Mouse (Mus musculus) kidney, embryonic 16.5 days (tissue): ENCODE results near the gene 4930415O20Rik. TPM values are rescaled to one million over a fixed set of nuclear protein-coding genes. Genes with fewer than 3 reads are reported as not detected.

Experiments used
- ATAC-seq: fragments of 200-750 bp; cut with Nextera tagmentation; 2 replicates; pipeline ENCODE4 v1.8.0; 2017; ENCODE audit warnings: moderate TSS enrichment; ENCODE audit not compliant: low FRiP score, low TSS enrichment
- H3K27ac ChIP-seq: fragments of 300-500 bp; sonication (generic); 2 replicates; pipeline ENCODE4 v1.5.1; 2014; ENCODE audit warnings: low read length
- H3K27me3 ChIP-seq: fragments of 300-500 bp; sonication (generic); 2 replicates; pipeline ENCODE4 v1.6.1; 2014; ENCODE audit warnings: low read length, control low read depth, mixed read lengths; ENCODE audit not compliant: insufficient read depth
- H3K36me3 ChIP-seq: fragments of 300-500 bp; sonication (generic); 2 replicates; pipeline ENCODE4 v1.6.1; 2014; ENCODE audit warnings: low read length, control low read depth, mixed read lengths; ENCODE audit not compliant: insufficient read depth
- H3K4me1 ChIP-seq: fragments of 300-500 bp; sonication (generic); 2 replicates; pipeline ENCODE4 v1.6.1; 2014; ENCODE audit warnings: low read length, control low read depth, mixed read lengths; ENCODE audit not compliant: insufficient read depth
- H3K4me2 ChIP-seq: fragments of 300-500 bp; sonication (generic); replicated peaks from 2 replicates; pipeline ENCODE4 v1.6.1; 2014; ENCODE audit warnings: low read depth, low read length
- H3K4me3 ChIP-seq: fragments of 300-500 bp; sonication (generic); 2 replicates; pipeline ENCODE4 v1.5.1; 2014; ENCODE audit warnings: mild to moderate bottlenecking, low read length
- H3K9ac ChIP-seq: fragments of 300-500 bp; sonication (generic); replicated peaks from 2 replicates; pipeline ENCODE4 v1.6.1; 2014; ENCODE audit warnings: low read length
- H3K9me3 ChIP-seq: fragments of 300-500 bp; sonication (generic); 2 replicates; pipeline ENCODE4 v1.6.1; 2016; ENCODE audit warnings: low read length, control low read depth
- WGBS: fragments of 180-500 bp; shearing (Covaris S2); extraction: QIAGEN DNeasy Blood & Tissue Kit; methylation state at CpG from one replicate; pipeline ENCODE4 v1.1.7; 2014; 5-methylcytosine and 5-hydroxymethylcytosine counted together
- polyA plus RNA-seq: library from polyadenylated mRNA; unstranded; fragments of >200 nt; fragmentation: Nextera tagmentation; extraction: Ambion mirVana; gene quantifications from 2 replicates; pipeline ENCODE4 v1.2.1, GENCODE M21; 2015

4930415O20Rik gene
- polyA plus RNA-seq, 1 experiment from 2014 or later, result 0.41 TPM

- WGBS, result 77% methylated on average over 8 of the region's 8 CpGs
- peaks cover 6% of the 10 kb centered on the region; the same call in 1 of the 2 replicates for H3K36me3 ChIP-seq
- no peaks in the 10 kb centered on the region for H3K27me3 ChIP-seq
- no peak overlapping the region for H3K27ac ChIP-seq
- peaks cover 9% of the 10 kb centered on the region for H3K4me1 ChIP-seq
- no peaks in the 10 kb centered on the region for H3K9me3 ChIP-seq
- no peak overlapping the region for H3K9ac ChIP-seq
- no peak overlapping the region for H3K4me3 ChIP-seq
- no peak overlapping the region for H3K4me2 ChIP-seq
- no peak for ATAC-seq
Observed at GRCm38 (mm10) chr15:98536828-98537510, 33.8 kb upstream of the 4930415O20Rik start.

DNA sequence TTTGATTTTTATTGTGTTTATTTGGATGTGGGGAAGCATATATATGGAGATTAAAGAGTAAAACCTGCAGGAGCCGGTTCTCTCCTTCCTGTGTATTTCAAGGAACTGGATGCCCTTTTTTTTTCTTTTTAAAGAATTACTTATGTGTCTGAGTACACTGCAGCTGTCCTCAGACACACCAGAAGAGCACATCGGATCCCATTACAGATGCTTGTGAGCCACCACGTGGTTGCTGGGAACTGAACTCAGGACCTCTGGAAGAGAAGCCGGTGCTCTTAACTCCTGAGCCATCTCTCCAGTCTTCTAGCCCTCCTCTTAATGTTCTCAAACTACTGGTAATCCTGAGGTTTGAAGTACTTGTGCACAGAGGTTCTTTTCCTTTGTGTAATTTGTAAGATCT, 32.9 kb upstream of the 4930415O20Rik start:
- Histone ChIP-seq H3K4me3 (no peak overlapping the region), H3K4me2 (no peak overlapping the region), H3K36me3 (peaks cover 13% of the 10 kb centered on the region; the same call in 1 of the 2 replicates), H3K27ac (no peak overlapping the region), H3K27me3 (no peaks in the 10 kb centered on the region), H3K9me3 (no peaks in the 10 kb centered on the region), H3K4me1 (0 out of 2 replicates have a peak, but pooled peaks cover under 1% of the 10 kb centered on the region), H3K9ac (no peak overlapping the region)
- no peak for ATAC-seq
- 67% methylated on average over 4 of the region's 4 CpGs for WGBS

DNA sequence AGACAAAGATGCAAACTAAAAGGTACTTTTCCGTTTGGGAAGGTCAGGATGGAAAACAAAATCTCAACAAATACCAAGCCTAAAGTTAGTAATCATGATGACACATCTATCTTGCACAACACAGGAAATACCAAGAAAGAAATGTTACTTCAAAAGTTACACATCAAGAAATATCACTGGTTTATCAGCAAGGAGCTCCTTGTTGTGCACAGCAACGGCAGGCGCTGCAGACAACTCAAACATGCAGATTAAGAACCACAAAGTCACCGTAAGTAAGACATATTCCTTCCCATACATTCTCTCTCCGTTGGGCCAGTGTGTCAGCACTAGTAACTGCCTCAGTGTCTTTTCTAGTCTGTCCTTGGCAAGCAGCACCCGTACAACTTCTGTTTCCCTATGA, 29.7 kb upstream of the 4930415O20Rik start:
- no peak overlapping the region for H3K4me3 ChIP-seq
- ATAC-seq, result no peak
- 84% methylated on average over 6 of the region's 6 CpGs for WGBS
- H3K4me1 ChIP-seq, result no peaks in the 10 kb centered on the region
- no peaks in the 10 kb centered on the region for H3K9me3 ChIP-seq
- no peak overlapping the region for H3K9ac ChIP-seq
- no peaks in the 10 kb centered on the region for H3K27me3 ChIP-seq
- no peak overlapping the region for H3K27ac ChIP-seq
- peaks cover 40% of the 10 kb centered on the region for H3K36me3 ChIP-seq
- H3K4me2 ChIP-seq, result no peak overlapping the region

- H3K4me2 ChIP-seq, result no peak overlapping the region
- no peak overlapping the region for H3K4me3 ChIP-seq
- no peak overlapping the region for H3K27ac ChIP-seq
- H3K9me3 ChIP-seq, result no peaks in the 10 kb centered on the region
- no peaks in the 10 kb centered on the region for H3K4me1 ChIP-seq
- H3K9ac ChIP-seq, result no peak overlapping the region
- ATAC-seq, result no peak
- 54% methylated on average over 4 of the region's 4 CpGs for WGBS
- H3K36me3 ChIP-seq, result peaks cover 50% of the 10 kb centered on the region
- H3K27me3 ChIP-seq, result no peaks in the 10 kb centered on the region
Observed at GRCm38 (mm10) chr15:98543341-98543740, 27.5 kb upstream of the 4930415O20Rik start.

DNA sequence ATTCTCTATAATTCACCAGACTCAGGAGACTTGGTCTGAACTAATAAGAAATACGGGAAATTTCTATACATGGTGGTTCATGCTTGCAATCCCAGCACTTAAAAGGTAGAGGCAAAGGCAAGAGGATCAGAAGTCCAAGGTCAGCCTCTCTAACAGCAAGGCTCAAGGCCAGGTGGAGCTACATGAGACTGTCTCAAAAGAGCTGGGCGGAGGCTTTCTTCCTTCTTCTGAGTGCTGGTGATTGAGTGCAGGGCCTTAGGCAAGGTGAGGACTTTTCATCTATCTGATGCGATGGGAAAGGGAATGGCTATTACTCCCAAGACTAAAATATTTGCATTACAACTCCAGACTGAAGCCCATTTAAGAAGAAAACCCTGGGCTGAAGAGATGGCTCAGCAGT, 25.7 kb upstream of the 4930415O20Rik start:
- no peak for ATAC-seq
- no peak overlapping the region for H3K4me3 ChIP-seq
- no peak overlapping the region for H3K9ac ChIP-seq
- no peaks in the 10 kb centered on the region for H3K27me3 ChIP-seq
- H3K4me1 ChIP-seq, result no peaks in the 10 kb centered on the region
- peaks cover 55% of the 10 kb centered on the region for H3K36me3 ChIP-seq
- no peak overlapping the region for H3K27ac ChIP-seq
- H3K9me3 ChIP-seq, result no peaks in the 10 kb centered on the region
- H3K4me2 ChIP-seq, result no peak overlapping the region
- 87% methylated on average over 3 of the region's 3 CpGs for WGBS

- WGBS, result 89% methylated on average over 5 of the region's 5 CpGs
- Histone ChIP-seq H3K27me3 (no peaks in the 10 kb centered on the region), H3K4me3 (no peak overlapping the region), H3K27ac (no peak overlapping the region), H3K9ac (no peak overlapping the region), H3K9me3 (no peaks in the 10 kb centered on the region), H3K4me1 (no peaks in the 10 kb centered on the region), H3K36me3 (peaks cover 66% of the 10 kb centered on the region), H3K4me2 (no peak overlapping the region)
- ATAC-seq, result no peak
Observed at GRCm38 (mm10) chr15:98546843-98547242, 24.0 kb upstream of the 4930415O20Rik start.

GRCm38 (mm10) chr15:98552758-98553157, 18.0 kb upstream of the 4930415O20Rik start:
- H3K36me3 ChIP-seq, result peaks cover 45% of the 10 kb centered on the region
- no peak overlapping the region for H3K9ac ChIP-seq
- no peak for ATAC-seq
- H3K4me2 ChIP-seq, result no peak overlapping the region
- WGBS, result 94% methylated on average over 2 of the region's 2 CpGs
- no peak overlapping the region for H3K27ac ChIP-seq
- H3K9me3 ChIP-seq, result no peaks in the 10 kb centered on the region
- H3K27me3 ChIP-seq, result no peaks in the 10 kb centered on the region
- no peak overlapping the region for H3K4me3 ChIP-seq
- H3K4me1 ChIP-seq, result no peaks in the 10 kb centered on the region

DNA sequence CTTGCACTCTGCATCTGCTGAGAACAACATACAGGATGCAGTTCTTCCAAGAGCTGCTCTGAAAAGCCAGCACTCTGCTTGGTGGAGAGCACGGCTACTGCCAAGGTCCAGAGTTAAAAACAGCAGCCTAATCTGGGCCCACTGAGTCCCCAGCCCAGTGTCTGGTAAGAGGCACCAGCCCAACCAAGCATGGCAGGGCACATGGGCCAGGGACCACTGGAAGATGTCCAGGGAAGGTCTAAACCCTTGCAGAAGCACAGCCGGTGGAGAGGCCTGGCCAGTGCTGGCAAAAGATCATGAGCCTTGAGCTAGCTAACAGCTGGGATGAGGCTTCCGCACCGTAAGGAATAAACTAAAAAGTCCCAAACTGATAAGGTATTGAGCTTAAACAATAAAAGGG, 14.9 kb upstream of the 4930415O20Rik start:
- H3K27ac ChIP-seq, result no peak overlapping the region
- WGBS, result 94% methylated on average over 4 of the region's 4 CpGs
- H3K27me3 ChIP-seq, result no peaks in the 10 kb centered on the region
- H3K9me3 ChIP-seq, result no peaks in the 10 kb centered on the region
- H3K4me3 ChIP-seq, result no peak overlapping the region
- no peak for ATAC-seq
- H3K4me1 ChIP-seq, result no peaks in the 10 kb centered on the region
- no peak overlapping the region for H3K4me2 ChIP-seq
- no peak overlapping the region for H3K9ac ChIP-seq
- H3K36me3 ChIP-seq, result peaks cover 52% of the 10 kb centered on the region

DNA sequence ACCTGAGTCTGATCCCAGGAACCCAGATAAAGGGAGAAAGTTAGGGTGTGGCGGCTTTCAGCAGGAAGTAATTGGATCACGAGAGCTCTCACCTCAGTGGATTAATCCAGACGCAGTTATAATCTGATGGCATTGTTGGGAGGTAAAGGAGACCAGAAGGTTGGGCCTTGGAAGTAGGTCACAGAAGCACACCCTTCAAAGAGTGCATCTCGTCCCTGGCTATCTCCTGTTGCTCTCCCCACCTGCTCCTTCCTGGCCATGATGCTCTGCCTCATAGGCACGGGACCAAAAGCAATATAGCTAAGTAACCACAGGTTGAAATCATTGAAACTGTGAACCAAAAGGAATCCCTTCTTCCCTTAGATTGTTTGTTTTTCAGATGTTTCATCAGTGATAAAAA, 13.6 kb upstream of the 4930415O20Rik start:
- ATAC-seq, result no peak

DNA sequence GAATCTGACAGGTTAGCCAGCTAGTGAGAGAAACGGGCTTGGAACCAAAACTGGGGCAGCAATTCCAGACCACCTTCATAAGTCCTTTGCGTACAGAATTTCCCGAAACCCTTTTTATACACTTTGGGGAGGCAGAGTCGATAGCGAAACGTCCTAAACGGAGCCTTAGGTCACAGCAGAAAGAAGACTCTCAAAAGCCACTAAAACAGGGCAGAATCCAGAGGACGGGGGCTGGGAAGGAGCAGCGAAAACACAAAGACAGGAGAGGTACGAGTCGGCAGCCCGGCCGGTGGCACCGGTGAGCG, 3.9 kb upstream of the 4930415O20Rik start:
- WGBS, result under 1% methylated on average over 15 of the region's 15 CpGs
- peak overlapping the region; percentile 98 for H3K27ac ChIP-seq
- H3K4me2 ChIP-seq, result peak overlapping the region; percentile 94
- ATAC-seq, result no peak
- H3K27me3 ChIP-seq, result no peaks in the 10 kb centered on the region
- H3K4me3 ChIP-seq, result peak overlapping the region; percentile 99
- peak overlapping the region; percentile 96 for H3K9ac ChIP-seq
- H3K36me3 ChIP-seq, result peaks cover 13% of the 10 kb centered on the region
- H3K4me1 ChIP-seq, result peaks cover 26% of the 10 kb centered on the region
- H3K9me3 ChIP-seq, result no peaks in the 10 kb centered on the region

More for the DNA sequence above, 13.6 kb upstream of the 4930415O20Rik start:
- H3K4me3 ChIP-seq, result no peak overlapping the region
- no peaks in the 10 kb centered on the region for H3K4me1 ChIP-seq
- H3K27ac ChIP-seq, result no peak overlapping the region
- peaks cover 44% of the 10 kb centered on the region for H3K36me3 ChIP-seq
- 91% methylated on average over 5 of the region's 5 CpGs for WGBS
- H3K27me3 ChIP-seq, result no peaks in the 10 kb centered on the region
- no peak overlapping the region for H3K9ac ChIP-seq
- no peaks in the 10 kb centered on the region for H3K9me3 ChIP-seq
- no peak overlapping the region for H3K4me2 ChIP-seq
